Mouse (Mus musculus) E14TG2a.4 (cell line): ENCODE measurements around the gene Mgat5.

ENCODE experiments used
- CTCF ChIP-seq: conservative IDR thresholded peaks from 2 replicates; pipeline ENCODE4 v1.5.1; 2014; ENCODE audit warnings: low read length
- NANOG ChIP-seq: IDR thresholded peaks from 2 replicates; pipeline ENCODE4 v1.6.1; 2014; ENCODE audit warnings: borderline replicate concordance, low read length, mixed read lengths
- POU5F1 ChIP-seq: IDR thresholded peaks from 2 replicates; pipeline ENCODE4 v1.6.1; 2014; ENCODE audit warnings: low read length, borderline replicate concordance

DNA sequence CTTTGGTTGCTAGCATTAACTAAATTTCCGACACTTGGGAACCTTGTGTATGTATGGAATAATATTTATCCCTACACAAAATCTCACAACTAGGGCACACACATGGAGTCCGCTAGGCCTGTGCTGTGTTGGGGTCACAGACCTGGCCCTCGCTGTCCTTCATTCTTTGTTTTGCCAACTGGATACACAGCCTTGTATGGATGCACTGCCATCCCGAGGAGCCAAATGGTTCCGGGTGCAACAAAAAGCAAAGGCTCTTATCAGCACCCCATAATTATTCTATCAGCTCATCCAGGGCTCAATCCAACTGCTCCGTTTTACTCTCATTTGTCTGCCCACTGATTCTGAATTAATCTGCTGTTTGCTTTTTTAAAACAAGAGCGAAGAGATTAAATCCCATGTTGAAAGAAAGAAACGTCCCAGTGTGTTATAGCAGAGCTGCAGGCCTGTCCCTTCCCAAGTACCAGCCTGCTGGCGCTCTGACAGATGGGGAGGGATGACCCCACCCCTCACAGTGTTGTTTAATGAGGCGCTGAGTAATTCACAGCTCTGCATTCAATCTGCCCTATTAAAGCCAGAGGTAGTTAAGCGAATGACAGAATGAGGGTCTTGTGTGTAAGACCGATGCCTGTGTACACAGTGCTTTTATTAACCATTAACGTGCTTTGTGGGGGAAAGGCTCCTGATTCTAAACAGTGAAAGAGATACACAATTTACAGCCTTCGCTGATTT, 326.2 kb downstream of the Mgat5 start:
- TF ChIP-seq CTCF (no peak), NANOG (no peak), POU5F1 (no peak)
